Mouse (Mus musculus): ENCODE results near the gene Rsph3b.
"Not testable (repeated sequence)": the region's sequence is repeated elsewhere in the genome, so short reads cannot be mapped to it uniquely, and the experiment has no call there.

The Rsph3b gene

DNA sequence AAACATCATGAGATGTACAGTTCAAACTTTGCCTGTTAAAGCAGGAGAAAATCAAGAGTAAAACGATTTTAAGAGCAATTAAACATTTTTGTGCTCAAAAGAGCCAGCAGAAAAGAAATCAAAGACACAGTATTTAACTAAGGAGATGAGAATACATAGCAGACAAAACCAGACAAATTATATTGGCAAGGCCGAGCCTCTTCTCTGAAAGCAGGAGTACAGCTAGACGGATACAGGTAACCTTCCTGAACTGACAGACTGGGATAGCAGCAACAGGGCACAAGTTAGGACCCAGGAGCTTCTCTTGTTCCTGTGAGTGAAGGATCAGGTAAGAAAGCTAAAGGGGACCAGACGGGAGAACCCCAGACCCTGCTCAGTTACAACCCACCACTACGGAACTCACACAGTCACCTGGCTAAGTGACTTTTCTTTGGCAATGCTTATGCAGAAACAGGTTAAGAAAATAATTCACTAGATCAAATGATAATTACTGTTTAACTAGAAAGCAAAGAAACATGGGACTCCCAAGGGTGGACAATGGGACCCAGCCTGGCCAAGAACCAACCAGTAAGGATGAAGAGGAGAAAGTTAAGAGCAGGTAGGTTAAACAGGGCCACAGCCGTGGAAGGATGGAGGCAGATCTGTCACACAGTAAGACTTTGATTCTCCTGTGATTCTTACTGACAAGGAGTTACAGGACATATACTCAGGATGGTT, 11.2 kb upstream of the Rsph3b start:
- DNase-seq (ENCODE audit: low read depth, low spot score) = not testable (repeated sequence)

- DNase-seq (ENCODE audit: low read depth, low spot score) = not testable (repeated sequence)
Observed at GRCm38 (mm10) chr17:6958881-6959280, 10.4 kb upstream of the Rsph3b start.

GRCm38 (mm10) chr17:6948769-6949228, 317 bp upstream of the Rsph3b start:
- DNase-seq (ENCODE audit: low read depth, low spot score) = not testable (repeated sequence)

GRCm38 (mm10) chr17:6947637-6947983, 872 bp downstream of the Rsph3b start:
- not testable (repeated sequence) for DNase-seq (ENCODE audit: low read depth, low spot score)

DNA sequence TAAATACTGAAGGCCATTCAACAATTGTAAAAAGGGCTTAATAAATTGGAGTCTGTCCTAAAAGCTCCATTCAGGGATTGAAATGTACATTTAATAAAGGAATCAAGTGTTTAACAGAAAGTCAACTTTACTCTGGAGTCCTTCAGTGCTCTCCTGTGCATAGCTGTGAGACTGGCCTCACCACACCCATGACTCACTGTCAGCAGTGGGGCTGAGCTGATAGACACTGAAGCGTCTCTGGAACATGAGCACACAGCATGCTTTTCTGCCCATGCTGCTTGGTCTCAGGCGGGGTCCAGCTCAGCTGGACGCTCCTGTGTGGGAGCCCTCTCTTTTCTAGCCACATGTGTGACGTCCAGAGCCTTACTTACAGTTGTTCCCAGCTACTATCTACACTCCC, 5.9 kb downstream of the Rsph3b start:
- not testable (repeated sequence) for DNase-seq (ENCODE audit: low read depth, low spot score)

DNA sequence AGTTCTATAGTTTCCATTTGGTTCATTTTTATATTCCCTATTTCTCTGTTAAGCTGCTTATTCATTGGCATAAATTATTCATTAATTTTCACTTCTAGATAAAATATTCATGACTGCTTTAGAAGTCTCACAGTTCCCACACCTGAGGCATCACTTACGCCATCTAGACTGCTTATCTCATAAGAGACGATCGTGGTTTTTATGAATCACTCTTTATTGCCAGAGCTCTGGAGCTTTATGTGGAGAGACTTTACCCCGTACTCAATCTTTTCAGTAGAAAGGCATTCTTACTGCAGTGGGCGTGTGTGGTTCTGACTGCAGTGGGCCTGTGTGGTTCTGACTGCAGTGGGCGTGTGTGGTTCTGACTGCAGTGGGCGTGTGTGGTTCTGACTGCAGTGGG, 16.9 kb downstream of the Rsph3b start:
- DNase-seq (ENCODE audit: low read depth, low spot score) = not testable (repeated sequence)

GRCm38 (mm10) chr17:6920351-6920894, 28.1 kb downstream of the Rsph3b start:
- DNase-seq (ENCODE audit: low read depth, low spot score) = not testable (repeated sequence)

DNA sequence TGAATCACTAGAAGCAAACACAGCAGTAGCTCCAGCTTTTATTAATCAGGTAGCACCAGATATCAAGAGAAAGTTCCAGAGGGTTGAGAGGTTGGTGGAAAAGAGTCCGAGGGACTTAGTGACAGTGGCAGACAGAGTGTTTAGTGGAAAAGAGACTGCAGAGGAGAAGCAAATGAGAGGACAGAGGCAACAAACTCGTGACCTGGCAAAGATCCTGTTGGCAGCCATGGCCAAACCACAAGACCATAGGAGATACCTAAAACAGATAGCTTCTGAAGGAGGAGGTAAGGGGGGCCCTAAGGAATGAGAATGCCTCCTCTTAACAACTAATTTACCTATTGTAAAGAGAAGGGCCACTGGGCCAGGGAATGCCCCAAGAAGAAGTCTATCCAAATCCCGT, 29.1 kb downstream of the Rsph3b start:
- not testable (repeated sequence) for DNase-seq (ENCODE audit: low read depth, low spot score)

GRCm38 (mm10) chr17:6915282-6915681, 33.2 kb downstream of the Rsph3b start:
- DNase-seq (ENCODE audit: low read depth, low spot score) = not testable (repeated sequence)

DNA sequence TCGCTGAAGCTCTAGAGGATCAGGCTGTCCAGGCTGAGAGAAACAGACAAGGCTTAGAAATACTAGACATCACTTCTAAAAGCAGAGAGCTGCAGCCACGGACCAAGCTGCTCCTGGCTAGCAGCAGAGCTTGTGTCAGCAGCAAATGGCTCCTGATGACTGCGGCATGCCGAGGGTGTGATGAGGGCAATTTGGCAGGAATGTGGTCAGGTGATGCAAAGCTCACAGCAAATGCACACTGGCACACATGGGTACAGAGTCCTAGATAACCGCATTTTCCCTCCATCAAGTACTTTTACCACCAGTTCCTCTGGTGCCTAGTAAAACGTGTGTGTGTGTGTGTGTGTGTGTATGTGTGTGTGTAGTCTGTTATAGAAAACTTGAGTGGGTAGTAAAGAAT, 34.4 kb downstream of the Rsph3b start:
- DNase-seq (ENCODE audit: low read depth, low spot score) = not testable (repeated sequence)

GRCm38 (mm10) chr17:6900361-6900760, 48.1 kb downstream of the Rsph3b start:
- DNase-seq (ENCODE audit: low read depth, low spot score) = not testable (repeated sequence)

DNA sequence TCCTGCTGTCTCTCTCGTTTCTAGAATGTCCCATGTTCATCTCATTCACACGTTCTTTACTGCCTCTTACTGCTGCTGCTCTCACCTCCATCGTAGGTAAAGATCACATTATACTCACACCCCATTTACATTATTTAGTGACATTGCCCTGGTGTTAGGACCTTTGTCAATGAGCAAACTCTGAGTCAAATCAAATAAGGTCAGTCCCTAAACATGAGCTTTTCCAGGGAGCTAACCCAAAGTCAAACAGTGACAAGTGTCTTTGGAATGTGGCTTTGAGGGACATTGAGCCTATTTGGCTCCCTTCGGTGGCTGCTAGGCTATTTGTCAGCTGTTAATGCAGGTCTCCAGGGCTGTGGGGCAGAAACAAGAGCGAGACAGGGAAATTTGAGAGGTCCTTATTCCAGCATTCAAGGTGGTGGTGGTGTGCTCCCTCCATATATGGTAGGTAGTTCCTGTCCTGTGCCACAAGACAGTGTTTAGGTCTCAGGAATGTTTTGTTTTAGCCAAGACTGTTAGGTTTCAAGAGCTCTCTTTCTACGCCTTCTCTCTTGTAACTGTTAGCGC, 50.4 kb downstream of the Rsph3b start:
- not testable (repeated sequence) for DNase-seq (ENCODE audit: low read depth, low spot score)

DNA sequence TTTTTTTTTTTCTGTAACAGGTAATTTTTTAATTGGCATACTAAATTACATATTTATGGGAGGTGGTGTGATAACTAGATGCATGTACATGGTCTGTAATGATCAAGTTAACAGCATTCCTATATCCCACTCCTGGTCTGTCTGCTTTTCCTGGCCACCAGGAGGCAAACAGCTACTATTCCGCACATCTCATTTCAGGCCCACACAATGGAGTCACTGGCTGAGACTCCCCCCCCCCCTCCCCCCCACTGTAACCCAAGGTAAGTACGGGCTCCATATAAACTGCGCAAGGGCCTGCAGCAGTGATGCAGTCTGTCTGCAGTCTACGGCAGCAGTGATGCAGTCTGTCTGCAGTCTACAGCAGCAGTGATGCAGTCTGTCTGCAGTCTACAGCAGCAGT, 51.7 kb downstream of the Rsph3b start:
- DNase-seq (ENCODE audit: low read depth, low spot score) = no peak

DNA sequence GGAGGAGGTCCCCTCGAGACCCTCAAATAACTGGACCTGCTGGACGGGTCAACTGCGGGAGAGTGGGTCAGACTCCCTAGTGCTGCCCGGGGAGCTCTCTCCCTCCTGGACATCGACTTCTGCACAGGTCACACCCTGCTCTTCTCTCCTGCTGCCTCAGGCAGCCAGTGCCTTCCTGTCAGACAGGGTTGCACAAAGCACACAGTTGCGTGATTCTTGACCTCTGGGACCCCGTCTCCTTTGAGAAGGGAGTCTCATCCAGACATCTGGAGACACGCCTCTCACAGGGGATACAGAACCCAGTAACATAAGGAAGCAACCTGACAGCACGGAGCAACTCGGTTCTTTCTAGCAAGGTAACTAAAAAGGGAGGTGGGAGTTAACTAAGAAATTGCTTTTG, 55.1 kb downstream of the Rsph3b start:
- DNase-seq (ENCODE audit: low read depth, low spot score) = no peak

GRCm38 (mm10) chr17:6891966-6892934, 56.2 kb downstream of the Rsph3b start:
- no peak for DNase-seq (ENCODE audit: low read depth, low spot score)

- DNase-seq (ENCODE audit: low read depth, low spot score) = no peak
Observed at GRCm38 (mm10) chr17:6886445-6886844, 62.0 kb downstream of the Rsph3b start.

- no peak for DNase-seq (ENCODE audit: low read depth, low spot score)
Observed at GRCm38 (mm10) chr17:6884531-6884930, 64.0 kb downstream of the Rsph3b start.

GRCm38 (mm10) chr17:6881306-6881705, 67.2 kb downstream of the Rsph3b start:
- no peak for DNase-seq (ENCODE audit: low read depth, low spot score)

GRCm38 (mm10) chr17:6871421-6871820, 77.1 kb downstream of the Rsph3b start:
- DNase-seq (ENCODE audit: low read depth, low spot score) = no peak

- no peak for DNase-seq (ENCODE audit: low read depth, low spot score)
Observed at GRCm38 (mm10) chr17:6868810-6869209, 79.7 kb downstream of the Rsph3b start.

DNA sequence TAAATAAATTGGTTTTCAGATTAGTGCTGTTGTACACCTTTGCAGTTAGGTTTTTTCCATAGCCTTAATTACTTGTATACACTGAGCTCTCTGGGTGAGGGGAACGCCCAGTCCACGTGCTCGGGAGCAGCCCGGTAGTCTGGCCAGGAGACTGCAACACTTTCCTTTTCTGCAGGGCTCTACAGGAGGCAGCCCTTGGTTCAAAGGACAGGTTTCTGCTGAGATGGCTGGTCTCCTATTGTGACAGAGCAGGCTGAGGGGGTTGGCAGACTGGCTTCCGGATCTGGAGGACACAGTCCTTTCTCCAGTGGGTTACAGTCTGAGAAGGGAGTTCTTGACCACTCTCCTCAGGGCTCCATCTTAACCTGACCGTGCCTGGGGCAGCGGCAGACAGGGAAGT, 80.7 kb downstream of the Rsph3b start:
- no peak for DNase-seq (ENCODE audit: low read depth, low spot score)

GRCm38 (mm10) chr17:6866576-6866975, 81.9 kb downstream of the Rsph3b start:
- no peak for DNase-seq (ENCODE audit: low read depth, low spot score)

Measured in retina, adult 2 months (tissue).